Mouse (Mus musculus) embryonic facial prominence, embryonic 13.5 days (tissue): ENCODE data around the gene Glis1. TPM values are rescaled to one million over a fixed set of nuclear protein-coding genes. Genes with fewer than 3 reads are reported as not detected.
A peak's percentile ranks its signal among the peaks of the same experiment; 100 is the strongest.

ENCODE experiments used
- ATAC-seq: fragments of 200-750 bp; cut with Nextera tagmentation; 2 replicates; pipeline ENCODE4 v1.8.0; 2017; ENCODE audit warnings: low read depth; ENCODE audit not compliant: insufficient number of reproducible peaks, insufficient read depth, low FRiP score, low TSS enrichment
- H3K27ac ChIP-seq: fragments of 300-500 bp; sonication (generic); 2 replicates; pipeline ENCODE4 v1.5.1; 2015; ENCODE audit warnings: moderate library complexity, mild to moderate bottlenecking, inconsistent platforms
- H3K27me3 ChIP-seq: fragments of 300-500 bp; sonication (generic); 2 replicates; pipeline ENCODE4 v1.6.1; 2015; ENCODE audit warnings: mild to moderate bottlenecking, inconsistent platforms
- H3K36me3 ChIP-seq: fragments of 300-500 bp; sonication (generic); 2 replicates; pipeline ENCODE4 v1.6.1; 2015; ENCODE audit warnings: mild to moderate bottlenecking, inconsistent platforms
- H3K4me1 ChIP-seq: fragments of 300-500 bp; sonication (generic); 2 replicates; pipeline ENCODE4 v1.6.1; 2015; ENCODE audit warnings: inconsistent platforms
- H3K4me2 ChIP-seq: fragments of 300-500 bp; sonication (generic); 2 replicates; pipeline ENCODE4 v1.6.1; 2015; ENCODE audit warnings: moderate library complexity, mild to moderate bottlenecking, inconsistent platforms
- H3K4me3 ChIP-seq: fragments of 300-500 bp; sonication (generic); 2 replicates; pipeline ENCODE4 v1.5.1; 2015; ENCODE audit warnings: mild to moderate bottlenecking, inconsistent platforms
- H3K9ac ChIP-seq: fragments of 300-500 bp; sonication (generic); 2 replicates; pipeline ENCODE4 v1.6.1; 2015; ENCODE audit warnings: mild to moderate bottlenecking, inconsistent platforms
- H3K9me3 ChIP-seq: fragments of 300-500 bp; sonication (generic); 2 replicates; pipeline ENCODE4 v1.6.1; 2016; ENCODE audit warnings: inconsistent platforms
- WGBS: fragments of 180-500 bp; shearing (Covaris S2); methylation state at CpG from one replicate; pipeline ENCODE4 v1.1.7; 2015; ENCODE audit warnings: mixed read lengths; 5-methylcytosine and 5-hydroxymethylcytosine counted together
- polyA plus RNA-seq: library from polyadenylated mRNA; unstranded; fragments of >200 nt; fragmentation: Nextera tagmentation; extraction: Ambion mirVana; gene quantifications from 2 replicates; pipeline ENCODE4 v1.2.1, GENCODE M21; 2015

The Glis1 gene
- polyA plus RNA-seq = 55.8 and 60.4 TPM in 2 replicates

DNA sequence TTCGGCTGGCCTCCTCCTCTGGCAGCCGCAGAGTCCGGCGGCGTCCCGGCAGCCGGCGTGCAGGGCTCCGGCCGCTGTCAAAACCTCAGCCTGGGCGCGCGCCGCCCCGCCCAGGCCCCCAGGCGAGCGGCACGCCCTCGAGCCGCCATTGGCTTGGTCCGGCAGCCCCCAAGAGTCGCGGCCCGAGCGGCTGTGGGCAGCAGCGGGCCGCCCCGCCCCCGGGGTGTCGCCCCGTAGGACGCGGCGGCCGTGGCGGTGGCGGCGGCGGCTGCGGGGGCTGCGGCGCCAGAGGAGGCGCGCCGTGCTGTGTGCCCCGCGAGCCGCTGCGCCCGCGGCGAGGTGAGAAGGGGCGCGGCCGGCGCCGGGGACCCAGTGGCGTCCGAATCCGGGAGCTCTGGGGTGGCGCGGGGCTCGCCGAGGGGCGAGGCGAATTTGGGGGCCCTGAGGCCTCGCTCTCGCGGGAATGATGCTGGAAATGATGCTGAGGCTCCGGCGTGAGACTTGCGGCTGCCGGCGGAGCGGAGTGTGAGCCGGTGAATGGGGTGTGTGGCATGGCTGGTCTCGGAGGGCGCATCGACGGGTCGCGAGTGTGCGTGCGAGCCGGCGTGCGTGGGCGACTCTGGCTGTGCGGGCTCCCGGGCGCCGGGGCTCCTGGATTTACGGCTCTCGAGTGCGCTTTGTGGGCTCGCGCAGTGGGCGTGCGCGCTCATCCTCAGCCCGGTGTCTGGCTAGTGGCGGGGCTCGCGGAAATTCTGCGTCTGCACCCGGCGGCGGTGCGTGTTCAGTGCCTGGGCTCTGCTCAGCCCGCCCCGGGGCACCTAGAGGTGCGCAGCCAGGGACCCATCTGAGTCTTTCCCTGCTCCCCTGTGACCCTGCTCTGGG lies at the start of gene Glis1:
Gene Glis1 (plus strand): TSS at position 236 of the 882 bp plus-strand sequence.
- peak within 1 kb of the TSS; percentile 74 for H3K9ac ChIP-seq
- H3K4me2 ChIP-seq = peak within 1 kb of the TSS; percentile 92
- ATAC-seq = peak; percentile 73
- H3K4me3 ChIP-seq = peak within 1 kb of the TSS; percentile 71
- no peaks in the 10 kb centered on the region for H3K9me3 ChIP-seq
- no peaks in the 10 kb centered on the region for H3K36me3 ChIP-seq
- peak within 1 kb of the TSS; percentile 86 for H3K27ac ChIP-seq
- H3K4me1 ChIP-seq = peaks cover 42% of the 10 kb centered on the region
- under 1% methylated on average over 100 of the region's 112 CpGs for WGBS
- peaks cover 58% of the 10 kb centered on the region for H3K27me3 ChIP-seq

DNA sequence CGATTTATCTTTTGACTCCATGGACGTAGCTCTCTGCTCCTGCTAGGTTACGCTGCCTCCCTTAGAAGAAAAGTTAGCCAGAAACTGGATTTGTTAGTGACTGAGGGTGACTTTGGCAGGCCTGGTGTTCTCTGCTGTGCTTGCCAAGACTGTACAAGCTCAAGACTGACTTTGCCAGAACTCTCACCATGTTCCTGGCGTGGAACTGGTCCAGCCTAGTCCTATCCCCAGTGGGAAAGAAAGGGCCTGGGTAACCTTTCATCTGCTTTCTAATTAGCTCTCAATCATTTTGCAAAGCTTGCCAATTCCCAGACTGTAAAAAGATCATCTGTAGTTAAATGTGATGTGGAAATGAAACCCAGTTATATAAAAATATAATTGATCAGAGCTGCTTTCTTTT lies 47.4 kb upstream of the Glis1 start:
- ATAC-seq = no peak
- H3K36me3 ChIP-seq = peaks cover 85% of the 10 kb centered on the region
- H3K4me1 ChIP-seq = no peaks in the 10 kb centered on the region
- WGBS = 93% methylated on average over 4 of the region's 4 CpGs
- H3K4me3 ChIP-seq = no peak overlapping the region
- no peak overlapping the region for H3K4me2 ChIP-seq
- no peaks in the 10 kb centered on the region for H3K9me3 ChIP-seq
- H3K9ac ChIP-seq = no peak overlapping the region
- no peaks in the 10 kb centered on the region for H3K27me3 ChIP-seq
- no peak overlapping the region for H3K27ac ChIP-seq

DNA sequence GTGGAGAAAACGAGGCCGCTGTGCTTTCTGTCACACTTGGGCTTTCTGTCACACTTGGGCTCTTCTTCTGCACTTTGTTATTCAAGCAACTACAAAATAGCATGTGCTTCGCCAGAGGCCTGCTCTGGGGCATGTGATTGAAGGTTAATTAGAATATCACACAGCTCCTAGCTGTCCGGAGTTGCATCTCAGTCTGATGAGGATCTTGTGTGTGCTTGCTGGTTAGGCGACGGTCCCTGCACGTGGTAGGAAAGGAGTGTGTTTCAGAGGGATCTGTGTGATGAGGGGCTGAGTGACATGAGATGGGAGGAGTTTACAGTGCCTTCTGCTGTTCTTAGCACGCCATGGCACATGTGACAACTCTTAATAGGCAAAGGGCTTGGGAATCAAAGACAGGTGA lies 46.9 kb upstream of the Glis1 start:
- H3K9me3 ChIP-seq = no peaks in the 10 kb centered on the region
- ATAC-seq = no peak
- H3K4me1 ChIP-seq = no peaks in the 10 kb centered on the region
- no peak overlapping the region for H3K27ac ChIP-seq
- no peak overlapping the region for H3K4me2 ChIP-seq
- H3K27me3 ChIP-seq = no peaks in the 10 kb centered on the region
- WGBS = 94% methylated on average over 8 of the region's 8 CpGs
- peaks cover 87% of the 10 kb centered on the region for H3K36me3 ChIP-seq
- no peak overlapping the region for H3K9ac ChIP-seq
- no peak overlapping the region for H3K4me3 ChIP-seq

DNA sequence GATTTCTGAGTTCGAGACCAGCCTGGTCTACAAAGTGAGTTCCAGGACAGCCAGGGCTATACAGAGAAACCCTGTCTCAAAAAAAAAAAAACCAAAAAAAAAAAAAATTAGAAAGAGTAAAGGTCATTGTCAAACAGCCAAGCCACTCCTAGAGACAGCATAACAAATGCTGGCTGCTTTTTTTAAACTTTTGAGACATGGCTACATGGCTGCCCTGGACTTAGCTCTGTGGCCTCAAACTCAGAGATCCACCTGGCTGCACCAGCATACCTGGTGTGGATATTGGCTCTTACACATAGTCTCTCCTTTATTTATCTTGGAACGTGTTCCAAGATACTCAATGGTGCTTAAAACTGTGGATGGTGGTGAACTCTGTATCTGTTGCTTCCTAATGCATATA lies 46.1 kb upstream of the Glis1 start:
- Histone ChIP-seq H3K36me3 (peaks cover 87% of the 10 kb centered on the region), H3K9ac (no peak overlapping the region), H3K27me3 (no peaks in the 10 kb centered on the region), H3K4me2 (no peak overlapping the region), H3K9me3 (no peaks in the 10 kb centered on the region), H3K27ac (no peak overlapping the region), H3K4me3 (no peak overlapping the region), H3K4me1 (no peaks in the 10 kb centered on the region)
- no peak for ATAC-seq
- 96% methylated on average over 2 of the region's 2 CpGs for WGBS

DNA sequence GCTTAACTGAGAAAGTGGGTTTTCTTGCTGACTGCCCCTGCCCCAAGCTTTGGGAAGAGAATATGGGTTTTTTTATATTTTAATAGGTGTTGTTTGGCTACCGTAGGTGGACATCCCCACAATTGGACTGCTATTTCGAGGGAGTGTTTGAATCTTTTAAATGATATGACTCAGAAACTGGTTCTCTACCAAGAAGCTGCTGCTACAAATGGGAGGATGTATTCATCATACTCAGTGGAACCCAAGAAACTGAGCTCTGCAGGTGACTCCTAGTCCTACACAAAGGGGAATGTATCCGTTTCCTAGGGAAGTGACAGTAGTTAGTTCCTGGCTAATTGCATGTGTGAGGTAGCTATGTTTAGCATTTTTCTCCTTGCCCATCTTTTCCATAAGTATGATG lies 45.0 kb upstream of the Glis1 start:
- WGBS = over 99% methylated on average over 3 of the region's 3 CpGs
- H3K4me2 ChIP-seq = no peak overlapping the region
- H3K27ac ChIP-seq = no peak overlapping the region
- no peak overlapping the region for H3K9ac ChIP-seq
- H3K27me3 ChIP-seq = no peaks in the 10 kb centered on the region
- no peak for ATAC-seq
- peaks cover 91% of the 10 kb centered on the region for H3K36me3 ChIP-seq
- no peaks in the 10 kb centered on the region for H3K4me1 ChIP-seq
- H3K9me3 ChIP-seq = no peaks in the 10 kb centered on the region
- H3K4me3 ChIP-seq = no peak overlapping the region

DNA sequence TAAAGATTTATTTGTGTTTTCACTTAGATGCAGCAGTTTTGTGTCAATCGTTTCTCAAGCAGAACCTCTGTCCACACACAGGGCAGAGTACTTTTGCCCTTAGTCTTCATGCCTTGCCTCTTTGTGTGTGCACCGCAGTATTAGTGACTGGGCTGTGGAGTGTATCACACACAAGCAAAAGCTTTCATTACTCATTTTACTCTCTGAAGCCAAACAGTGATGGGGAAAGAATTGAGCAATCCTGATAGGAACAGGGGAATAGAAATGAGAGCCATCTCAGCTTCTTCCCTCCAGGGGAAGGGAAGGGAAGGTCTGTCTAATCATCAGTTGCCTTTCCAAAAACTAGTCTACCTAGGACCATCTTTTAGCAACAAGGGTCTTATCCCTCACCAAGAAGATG lies 40.6 kb upstream of the Glis1 start:
- Histone ChIP-seq H3K9ac (no peak overlapping the region), H3K9me3 (no peaks in the 10 kb centered on the region), H3K4me3 (no peak overlapping the region), H3K27ac (no peak overlapping the region), H3K36me3 (peaks cover 91% of the 10 kb centered on the region), H3K4me1 (no peaks in the 10 kb centered on the region), H3K27me3 (no peaks in the 10 kb centered on the region), H3K4me2 (no peak overlapping the region)
- WGBS = 95% methylated on average over 2 of the region's 2 CpGs
- no peak for ATAC-seq

DNA sequence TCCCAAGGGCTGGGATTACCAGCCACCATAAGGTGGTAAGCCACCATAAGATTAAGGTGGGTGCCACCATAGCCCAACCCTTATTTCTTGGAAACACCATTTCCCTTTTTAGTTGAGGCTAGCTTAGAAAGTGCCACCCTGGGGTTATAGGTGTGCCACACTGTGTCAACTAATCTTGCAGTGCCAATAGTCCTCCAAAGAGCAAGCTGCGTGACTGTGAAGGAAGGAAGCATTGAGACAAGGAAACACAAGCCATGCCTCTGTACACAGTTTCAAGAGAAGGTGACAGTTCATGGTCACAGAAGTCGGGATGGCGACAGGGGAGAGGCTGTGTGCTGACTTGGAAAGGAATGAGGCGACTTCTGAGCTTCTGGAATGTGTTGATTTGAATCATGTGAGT lies 14.2 kb upstream of the Glis1 start:
- no peak overlapping the region for H3K4me3 ChIP-seq
- no peaks in the 10 kb centered on the region for H3K9me3 ChIP-seq
- peaks cover 20% of the 10 kb centered on the region for H3K4me1 ChIP-seq
- no peak overlapping the region for H3K9ac ChIP-seq
- H3K4me2 ChIP-seq = no peak overlapping the region
- peaks cover 20% of the 10 kb centered on the region for H3K36me3 ChIP-seq
- no peak overlapping the region for H3K27ac ChIP-seq
- WGBS = 69% methylated on average over 4 of the region's 4 CpGs
- ATAC-seq = no peak
- H3K27me3 ChIP-seq = 0 out of 2 replicates have a peak, but pooled peaks cover 3% of the 10 kb centered on the region

DNA sequence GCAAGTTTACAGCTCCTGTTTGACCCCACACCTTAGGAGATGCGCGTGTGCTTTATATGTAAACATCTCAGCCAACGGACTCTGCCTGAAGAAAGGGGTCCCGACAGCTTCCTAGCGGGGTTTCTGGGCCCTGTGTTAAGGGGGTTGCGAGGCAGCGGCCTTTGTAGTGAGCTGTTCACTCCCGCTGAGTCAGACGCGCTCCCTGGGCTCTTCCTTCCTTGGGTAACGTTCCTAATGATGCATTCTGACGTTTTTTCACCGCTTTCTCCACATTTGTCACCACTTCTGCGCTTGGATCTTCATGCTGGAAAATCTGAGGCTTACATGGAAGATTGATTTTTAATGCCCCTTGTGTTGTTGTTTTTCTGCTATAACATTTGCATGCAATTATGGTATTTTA lies 12.7 kb upstream of the Glis1 start:
- Histone ChIP-seq H3K27me3 (peaks cover 7% of the 10 kb centered on the region; the same call in 1 of the 2 replicates), H3K9ac (no peak overlapping the region), H3K27ac (peak overlapping the region; percentile 28; the same call in 1 of the 2 replicates), H3K4me1 (peaks cover 13% of the 10 kb centered on the region), H3K9me3 (no peaks in the 10 kb centered on the region), H3K36me3 (peaks cover 15% of the 10 kb centered on the region), H3K4me3 (peak overlapping the region; percentile 20), H3K4me2 (peak overlapping the region; percentile 48)
- 5% methylated on average over 14 of the region's 14 CpGs for WGBS
- no peak for ATAC-seq

DNA sequence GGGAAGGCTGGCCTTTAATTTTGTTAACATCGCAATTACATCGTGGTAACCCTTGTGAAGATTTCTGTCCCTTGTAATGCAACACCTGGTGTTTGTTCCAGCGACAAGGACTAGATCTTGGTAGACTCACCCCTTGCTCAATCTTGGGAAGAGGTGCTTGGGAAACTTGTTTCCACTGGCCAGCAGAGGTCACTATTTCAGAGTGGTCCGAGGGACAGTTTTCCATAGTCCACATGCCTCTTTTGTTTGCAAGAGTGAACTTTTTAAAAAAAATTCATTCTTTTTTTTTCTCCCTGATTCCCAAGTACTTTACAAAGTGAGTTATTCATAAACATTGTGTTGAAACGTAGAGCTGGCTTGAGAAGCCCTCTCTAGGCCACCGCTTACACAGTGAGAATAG lies 12.2 kb upstream of the Glis1 start:
- H3K9me3 ChIP-seq = no peaks in the 10 kb centered on the region
- ATAC-seq = no peak
- no peak overlapping the region; the same call in 1 of the 2 replicates for H3K27ac ChIP-seq
- peaks cover 13% of the 10 kb centered on the region for H3K4me1 ChIP-seq
- no peak overlapping the region for H3K4me3 ChIP-seq
- H3K27me3 ChIP-seq = peaks cover 7% of the 10 kb centered on the region; the same call in 1 of the 2 replicates
- H3K4me2 ChIP-seq = peak overlapping the region; percentile 48
- H3K9ac ChIP-seq = no peak overlapping the region
- H3K36me3 ChIP-seq = peaks cover 12% of the 10 kb centered on the region
- 19% methylated on average over 6 of the region's 6 CpGs for WGBS

DNA sequence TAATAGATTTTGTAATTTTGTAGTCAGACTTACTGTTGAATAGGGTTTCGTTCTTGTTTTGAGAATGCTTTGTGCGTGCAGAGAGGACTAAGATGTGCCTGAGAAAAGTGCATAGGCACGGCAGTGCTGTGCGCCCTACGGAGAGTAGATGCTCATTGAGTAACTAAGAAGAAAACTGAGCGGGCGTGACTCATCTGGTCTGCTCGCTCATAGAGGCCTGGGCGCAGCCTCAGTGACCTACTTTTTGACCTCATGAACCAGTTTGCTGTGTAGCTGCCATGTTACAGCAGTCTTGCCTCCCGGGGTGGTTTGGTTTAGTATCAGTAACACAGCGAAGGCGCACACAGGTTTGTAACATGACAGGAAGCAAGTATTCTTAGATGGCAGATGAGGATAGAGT lies 8.8 kb upstream of the Glis1 start:
- peaks cover 13% of the 10 kb centered on the region for H3K4me1 ChIP-seq
- no peaks in the 10 kb centered on the region for H3K9me3 ChIP-seq
- no peak overlapping the region for H3K4me3 ChIP-seq
- H3K4me2 ChIP-seq = no peak overlapping the region
- ATAC-seq = no peak
- no peak overlapping the region for H3K9ac ChIP-seq
- peaks cover 7% of the 10 kb centered on the region; the same call in 1 of the 2 replicates for H3K27me3 ChIP-seq
- 94% methylated on average over 12 of the region's 12 CpGs for WGBS
- no peaks in the 10 kb centered on the region for H3K36me3 ChIP-seq
- H3K27ac ChIP-seq = no peak overlapping the region

DNA sequence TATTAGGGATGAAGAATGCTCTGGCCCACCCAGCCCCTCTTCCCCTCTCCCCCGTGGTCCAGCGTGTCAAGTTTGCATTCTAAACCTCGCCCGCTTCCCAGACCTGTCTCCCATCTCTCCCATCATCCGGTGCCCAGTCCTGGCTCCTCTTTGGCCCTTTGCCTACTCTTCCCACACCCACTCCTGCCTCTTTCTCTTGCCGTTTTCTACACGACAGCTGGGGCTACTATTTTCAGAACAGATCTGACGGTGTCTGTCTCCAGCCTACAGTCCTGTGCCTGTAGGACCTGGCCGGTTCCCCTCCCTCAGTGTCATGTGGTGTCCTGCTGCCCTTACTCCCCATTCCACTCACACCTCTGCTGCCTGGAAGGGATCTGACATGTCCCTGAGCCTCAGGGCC lies 7.8 kb upstream of the Glis1 start:
- 77% methylated on average over 9 of the region's 9 CpGs for WGBS

DNA sequence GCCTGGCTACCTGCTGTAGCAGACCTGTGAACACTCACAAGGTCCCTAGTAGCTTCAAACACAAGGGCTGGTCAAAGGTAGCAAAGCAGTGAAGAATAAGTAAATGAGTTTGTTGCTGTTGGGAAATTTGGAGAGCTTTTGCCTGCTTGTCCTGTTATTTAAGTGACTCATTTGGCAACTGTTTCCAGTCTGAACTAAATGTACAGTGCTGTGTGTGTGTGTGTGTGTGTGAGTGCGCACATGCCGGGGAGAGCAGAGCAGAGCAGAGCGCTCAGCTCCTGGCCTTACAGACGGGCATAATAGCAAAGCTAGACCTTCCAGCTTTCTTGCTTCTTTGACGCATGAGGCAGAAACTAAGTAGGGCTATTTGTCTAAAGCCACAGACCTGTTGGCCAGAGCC lies 1.7 kb upstream of the Glis1 start:
- peaks cover 23% of the 10 kb centered on the region for H3K4me1 ChIP-seq
- WGBS = 83% methylated on average over 5 of the region's 5 CpGs

More for the DNA sequence above, 7.8 kb upstream of the Glis1 start:
- Histone ChIP-seq H3K27ac (no peak overlapping the region), H3K9me3 (no peaks in the 10 kb centered on the region), H3K4me1 (peaks cover 7% of the 10 kb centered on the region), H3K9ac (no peak overlapping the region), H3K4me2 (no peak overlapping the region), H3K27me3 (peaks cover 4% of the 10 kb centered on the region; the same call in 1 of the 2 replicates), H3K36me3 (no peaks in the 10 kb centered on the region), H3K4me3 (no peak overlapping the region)
- no peak for ATAC-seq

More for the DNA sequence above, 1.7 kb upstream of the Glis1 start:
- no peaks in the 10 kb centered on the region for H3K9me3 ChIP-seq
- H3K27me3 ChIP-seq = peaks cover 51% of the 10 kb centered on the region
- H3K4me2 ChIP-seq = no peak overlapping the region
- H3K36me3 ChIP-seq = no peaks in the 10 kb centered on the region
- ATAC-seq = no peak
- no peak overlapping the region for H3K27ac ChIP-seq
- H3K4me3 ChIP-seq = no peak overlapping the region
- no peak overlapping the region for H3K9ac ChIP-seq
